Mouse (Mus musculus): ENCODE measurements at regions not wholly inside any gene's neighbourhood (a gene's known extent, or its start where the extent isn't known, plus 50 kb on each side); places are given as distances from the start of the nearest gene placed in this dataset.

GRCm38 (mm10) chr3:100382181-100382580 is 106.9 kb downstream of the Tent5c start:
- no peaks in the 10 kb centered on the region for H3K36me3 ChIP-seq (ENCODE audit: control insufficient read depth in 1 of 2, insufficient read depth in 2 of 2, low read length in 2 of 2)
- TF ChIP-seq TBP (IDR thresholded peaks at IDR 0.05; ENCODE audit: low read depth, low read length) (no peak), POLR2A (IDR thresholded peaks at IDR 0.05; ENCODE audit: control insufficient read depth in 1 of 2, insufficient read depth in 1 of 2, low read depth in 1 of 2, low read length in 2 of 2, poor library complexity in 1 of 2) (no peak), UBTF (IDR thresholded peaks at IDR 0.05; ENCODE audit: borderline replicate concordance, insufficient read depth, low read depth, low read length) (no peak), TAL1 (IDR thresholded peaks at IDR 0.05; ENCODE audit: low read length) (no peak), GATA1 (IDR thresholded peaks at IDR 0.05; ENCODE audit: low read depth, low read length) (no peak), MYC (IDR thresholded peaks at IDR 0.05; ENCODE audit: low read depth, low read length) (no peak), CTCF (IDR thresholded peaks at IDR 0.05 in 2 of 3, conservative IDR thresholded peaks at IDR 0.05 in 1 of 3; ENCODE audit: control insufficient read depth in 1 of 3, insufficient read depth in 1 of 3, low read depth in 2 of 3, low read length in 3 of 3, poor library complexity in 1 of 3, severe bottlenecking in 1 of 3) (no peak), BHLHE40 (IDR thresholded peaks at IDR 0.05; ENCODE audit: borderline replicate concordance, low read depth, low read length) (no peak), ETS1 (IDR thresholded peaks at IDR 0.05; ENCODE audit: low read depth, low read length) (no peak), CHD1 (IDR thresholded peaks at IDR 0.05; ENCODE audit: low read depth, low read length) (no peak), GABPA (IDR thresholded peaks at IDR 0.05; ENCODE audit: low read depth, low read length) (no peak), SIN3A (IDR thresholded peaks at IDR 0.05; ENCODE audit: low read length) (no peak), USF1 (IDR thresholded peaks at IDR 0.05; ENCODE audit: low read depth, low read length) (no peak), EP300 (IDR thresholded peaks at IDR 0.05; ENCODE audit: low read depth in 1 of 2, low read length in 2 of 2) (no peak), ZC3H11A (IDR thresholded peaks at IDR 0.05; ENCODE audit: low read depth, low read length) (no peak), ELF1 (IDR thresholded peaks at IDR 0.05; ENCODE audit: low read depth, low read length) (no peak), POLR2AphosphoS2 (IDR thresholded peaks at IDR 0.05; ENCODE audit: low read length) (no peak)
- no peak overlapping the region for H3K9ac ChIP-seq (ENCODE audit: control insufficient read depth, low read depth, low read length, poor library complexity, severe bottlenecking)
- H3K9me3 ChIP-seq (replicated peaks; ENCODE audit: insufficient read depth, low read length): no peaks in the 10 kb centered on the region
- H3K27ac ChIP-seq (ENCODE audit: control insufficient read depth, low read depth, low read length): no peak overlapping the region
- H3K4me1 ChIP-seq (ENCODE audit: control insufficient read depth in 1 of 2, insufficient read depth in 2 of 2, low read length in 2 of 2): no peaks in the 10 kb centered on the region
- DNase-seq (ENCODE audit: low read depth, low spot score): no peak
- H3K27me3 ChIP-seq (ENCODE audit: control insufficient read depth in 1 of 2, insufficient read depth in 2 of 2, low read length in 2 of 2): peaks cover 0 to 2% of the 10 kb centered on the region in 2 experiments; a peak in 2 of 4 replicates
- H3K79me2 ChIP-seq (ENCODE audit: control insufficient read depth, insufficient read depth, low read length, poor library complexity): no peaks in the 10 kb centered on the region
- H3K4me3 ChIP-seq (ENCODE audit: control insufficient read depth in 1 of 2, insufficient read depth in 1 of 2, low read depth in 2 of 2, low read length in 2 of 2): no peak overlapping the region

- Histone ChIP-seq H3K4me1 (ENCODE audit: control insufficient read depth in 1 of 2, insufficient read depth in 2 of 2, low read length in 2 of 2) (no peaks in the 10 kb centered on the region), H3K9ac (ENCODE audit: control insufficient read depth, low read depth, low read length, poor library complexity, severe bottlenecking) (no peak overlapping the region), H3K79me2 (ENCODE audit: control insufficient read depth, insufficient read depth, low read length, poor library complexity) (no peaks in the 10 kb centered on the region), H3K27ac (ENCODE audit: control insufficient read depth, low read depth, low read length) (no peak overlapping the region), H3K4me3 (ENCODE audit: control insufficient read depth in 1 of 2, insufficient read depth in 1 of 2, low read depth in 2 of 2, low read length in 2 of 2) (no peak overlapping the region), H3K9me3 (replicated peaks; ENCODE audit: insufficient read depth, low read length) (no peaks in the 10 kb centered on the region), H3K27me3 (ENCODE audit: control insufficient read depth in 1 of 2, insufficient read depth in 2 of 2, low read length in 2 of 2) (peaks cover 0 to 2% of the 10 kb centered on the region in 2 experiments; a peak in 2 of 4 replicates), H3K36me3 (ENCODE audit: control insufficient read depth in 1 of 2, insufficient read depth in 2 of 2, low read length in 2 of 2) (no peaks in the 10 kb centered on the region)
- DNase-seq (ENCODE audit: low read depth, low spot score): no peak
- TF ChIP-seq MYB (IDR thresholded peaks at IDR 0.05; ENCODE audit: low read depth, low read length) (no peak), HCFC1 (IDR thresholded peaks at IDR 0.05; ENCODE audit: low read depth, low read length) (no peak), MEF2A (IDR thresholded peaks at IDR 0.05; ENCODE audit: extremely low read depth, insufficient replicate concordance, low read depth, low read length, poor library complexity, severe bottlenecking) (no peak), TCF12 (IDR thresholded peaks at IDR 0.05; ENCODE audit: low read depth, low read length) (no peak)
Observed at GRCm38 (mm10) chr3:100381363-100381762, 107.8 kb downstream of the Tent5c start.

All from MEL (cell line).